Mouse (Mus musculus): ENCODE results near the gene Cyp2a22. TPM values are rescaled to one million over a fixed set of nuclear protein-coding genes. Genes with fewer than 3 reads are reported as not detected.
"Not testable (repeated sequence)": the region's sequence is repeated elsewhere in the genome, so short reads cannot be mapped to it uniquely, and the experiment has no call there.

Gene Cyp2a22
- not detected in 2 replicates for polyA plus RNA-seq (2016; fragmentation: Nextera tagmentation; extraction: Ambion mirVana)

DNA sequence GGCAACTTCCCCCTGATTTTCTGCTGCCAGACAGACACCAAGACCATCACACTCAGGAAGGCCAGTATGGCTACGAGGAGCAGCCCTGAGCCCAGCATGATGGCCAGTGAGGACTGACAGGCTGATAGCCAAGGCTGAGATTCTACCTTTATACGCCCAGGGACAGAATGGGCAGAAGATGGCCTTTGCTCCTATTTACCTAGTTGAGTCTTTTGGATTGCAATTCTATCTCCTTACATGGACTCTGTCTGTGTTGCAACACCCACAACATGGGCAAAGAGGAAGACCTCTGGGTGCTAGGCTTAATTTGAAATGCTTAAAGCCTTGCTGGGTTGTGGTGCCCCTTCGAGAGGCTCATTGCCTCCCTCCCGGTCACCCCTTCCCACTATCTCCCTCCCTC, at the start of gene Cyp2a22:
Cyp2a22 (minus strand) TSS at position 123 of the 400 bp plus-strand sequence.
- 72% methylated on average over 4 of the region's 4 CpGs for WGBS
- Histone ChIP-seq H3K4me1 (no peaks in the 10 kb centered on the region), H3K27ac (no peak within 1 kb of the TSS), H3K9ac (no peak within 1 kb of the TSS), H3K4me3 (no peak within 1 kb of the TSS), H3K36me3 (no peaks in the 10 kb centered on the region), H3K9me3 (no peaks in the 10 kb centered on the region), H3K4me2 (replicated peaks) (no peak within 1 kb of the TSS), H3K27me3 (no peaks in the 10 kb centered on the region)
- no peak for ATAC-seq (ENCODE audit: insufficient number of reproducible peaks, insufficient read depth, low FRiP score, low TSS enrichment)

DNA sequence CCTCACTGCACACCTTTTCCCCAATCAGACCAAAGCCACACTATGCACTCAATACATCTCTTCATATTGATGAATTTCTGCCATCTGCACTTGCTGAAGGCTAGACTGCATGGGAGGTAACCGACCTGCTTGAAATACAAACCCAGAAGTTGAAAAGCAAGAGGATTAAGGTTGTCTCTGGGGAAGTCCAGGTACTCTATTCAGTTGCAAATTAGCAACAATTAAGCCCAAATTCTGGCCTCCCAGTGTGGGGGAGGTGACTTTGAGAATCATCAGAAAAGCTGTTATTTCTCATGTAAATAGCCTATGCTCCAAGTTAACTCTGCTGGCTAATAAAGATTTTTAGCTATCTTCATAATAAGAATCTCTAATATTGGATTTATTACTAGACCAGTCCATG, 44.0 kb upstream of the Cyp2a22 start:
- not testable (repeated sequence) for H3K4me2 ChIP-seq (replicated peaks); H3K4me1 ChIP-seq; ATAC-seq (ENCODE audit: insufficient number of reproducible peaks, insufficient read depth, low FRiP score, low TSS enrichment); H3K27ac ChIP-seq; H3K27me3 ChIP-seq; H3K36me3 ChIP-seq; H3K4me3 ChIP-seq; H3K9ac ChIP-seq; H3K9me3 ChIP-seq
- WGBS, result 18% methylated on average over 1 of the region's 1 CpGs

- Histone ChIP-seq H3K4me3 (no peak overlapping the region), H3K4me2 (replicated peaks) (no peak overlapping the region), H3K4me1 (no peaks in the 10 kb centered on the region), H3K27ac (no peak overlapping the region), H3K27me3 (no peaks in the 10 kb centered on the region), H3K9me3 (0 out of 2 replicates have a peak, but pooled peaks cover 3% of the 10 kb centered on the region), H3K36me3 (no peaks in the 10 kb centered on the region), H3K9ac (no peak overlapping the region)
- no peak for ATAC-seq (ENCODE audit: insufficient number of reproducible peaks, insufficient read depth, low FRiP score, low TSS enrichment)
- 7% methylated on average over 1 of the region's 1 CpGs for WGBS
These were observed 43.4 kb upstream of the Cyp2a22 start for GRCm38 (mm10) chr7:26982551-26982950.

GRCm38 (mm10) chr7:26981937-26982336, 42.8 kb upstream of the Cyp2a22 start:
- H3K4me2 ChIP-seq (replicated peaks); H3K9me3 ChIP-seq; H3K4me3 ChIP-seq; ATAC-seq (ENCODE audit: insufficient number of reproducible peaks, insufficient read depth, low FRiP score, low TSS enrichment); H3K4me1 ChIP-seq; H3K27me3 ChIP-seq; H3K36me3 ChIP-seq; H3K9ac ChIP-seq; H3K27ac ChIP-seq: not testable (repeated sequence)
- 80% methylated on average over 1 of the region's 1 CpGs for WGBS

DNA sequence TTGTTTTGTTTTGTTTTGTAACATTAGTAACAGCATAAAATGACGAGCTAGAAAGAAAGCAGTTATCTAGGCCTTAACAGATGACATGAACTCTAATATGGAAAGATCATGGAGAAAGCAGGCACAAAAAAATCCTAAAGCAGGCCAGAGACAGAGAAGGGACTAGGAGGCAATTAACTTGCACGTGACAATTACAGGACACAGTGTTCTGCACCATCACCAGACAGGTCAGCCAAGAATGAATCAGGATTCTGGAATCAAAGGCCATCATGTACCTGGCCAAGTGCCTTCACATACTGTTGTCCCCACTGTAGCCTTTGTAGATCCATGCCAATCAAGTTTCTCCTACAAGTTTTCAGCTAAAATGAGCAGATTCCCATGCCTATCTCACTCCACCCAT, 42.3 kb upstream of the Cyp2a22 start:
- 77% methylated on average over 2 of the region's 2 CpGs for WGBS
- not testable (repeated sequence) for H3K4me3 ChIP-seq, H3K27ac ChIP-seq

GRCm38 (mm10) chr7:26962371-26962770, 23.2 kb upstream of the Cyp2a22 start:
- not testable (repeated sequence) for H3K4me2 ChIP-seq (replicated peaks)

More for the DNA sequence above, 42.3 kb upstream of the Cyp2a22 start:
- not testable (repeated sequence) for ATAC-seq (ENCODE audit: insufficient number of reproducible peaks, insufficient read depth, low FRiP score, low TSS enrichment); H3K4me1 ChIP-seq; H3K4me2 ChIP-seq (replicated peaks); H3K36me3 ChIP-seq; H3K9me3 ChIP-seq; H3K27me3 ChIP-seq; H3K9ac ChIP-seq

DNA sequence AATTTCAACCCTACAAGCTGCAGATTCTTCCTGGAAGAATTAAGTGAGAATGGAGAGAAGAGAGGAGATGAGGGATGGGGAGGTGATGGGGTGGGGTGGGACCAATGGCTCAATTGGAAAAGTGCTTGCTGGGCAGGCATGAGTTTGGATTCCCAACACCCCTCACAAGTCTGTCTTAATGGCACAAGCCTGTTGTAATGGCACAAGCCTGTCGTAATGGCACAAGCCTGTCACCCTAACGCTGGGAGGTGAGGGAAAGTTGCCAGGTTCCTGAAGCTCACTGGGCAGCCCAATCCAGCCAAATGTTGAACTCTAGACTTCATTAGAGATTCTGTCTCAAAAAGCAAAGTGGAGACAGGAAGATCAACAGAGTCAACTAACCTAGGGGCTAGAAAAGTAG, 14.1 kb upstream of the Cyp2a22 start:
- H3K9ac ChIP-seq; H3K27ac ChIP-seq; H3K4me3 ChIP-seq; H3K27me3 ChIP-seq; H3K36me3 ChIP-seq; H3K9me3 ChIP-seq; ATAC-seq (ENCODE audit: insufficient number of reproducible peaks, insufficient read depth, low FRiP score, low TSS enrichment); H3K4me1 ChIP-seq; H3K4me2 ChIP-seq (replicated peaks): not testable (repeated sequence)
- 86% methylated on average over 2 of the region's 2 CpGs for WGBS

More at GRCm38 (mm10) chr7:26962371-26962770, 23.2 kb upstream of the Cyp2a22 start:
- H3K9ac ChIP-seq; H3K27me3 ChIP-seq; H3K4me1 ChIP-seq; H3K9me3 ChIP-seq; H3K27ac ChIP-seq; ATAC-seq (ENCODE audit: insufficient number of reproducible peaks, insufficient read depth, low FRiP score, low TSS enrichment); H3K4me3 ChIP-seq; H3K36me3 ChIP-seq: not testable (repeated sequence)
- 63% methylated on average over 1 of the region's 1 CpGs for WGBS

DNA sequence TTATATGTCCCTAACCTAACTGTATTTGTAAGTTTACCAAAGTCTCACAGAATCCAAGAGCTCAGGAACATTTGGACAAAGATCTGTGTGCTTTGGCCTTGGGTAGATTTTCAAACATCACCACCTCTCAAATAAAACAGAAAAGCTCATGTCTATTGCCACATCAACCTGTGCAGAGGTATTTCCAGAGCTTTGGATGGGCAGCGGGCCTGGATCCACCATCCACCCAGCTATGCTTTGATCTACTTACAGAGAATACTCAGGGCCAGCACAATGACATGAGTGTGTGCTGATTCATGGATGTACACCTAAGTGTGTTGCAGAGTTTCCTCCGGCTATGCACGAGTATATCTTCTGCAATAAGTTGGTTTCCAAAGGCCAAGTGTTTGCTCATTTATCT, 13.5 kb upstream of the Cyp2a22 start:
- not testable (repeated sequence) for H3K27me3 ChIP-seq; H3K4me2 ChIP-seq (replicated peaks); H3K9me3 ChIP-seq; H3K4me1 ChIP-seq; H3K4me3 ChIP-seq; H3K36me3 ChIP-seq; H3K9ac ChIP-seq; H3K27ac ChIP-seq; ATAC-seq (ENCODE audit: insufficient number of reproducible peaks, insufficient read depth, low FRiP score, low TSS enrichment)
- WGBS, result 78% methylated on average over 3 of the region's 3 CpGs

GRCm38 (mm10) chr7:26941320-26941925, 2.2 kb upstream of the Cyp2a22 start:
- 46% methylated on average over 2 of the region's 2 CpGs for WGBS
- not testable (repeated sequence) for H3K4me1 ChIP-seq; H3K27ac ChIP-seq; H3K4me2 ChIP-seq (replicated peaks); ATAC-seq (ENCODE audit: insufficient number of reproducible peaks, insufficient read depth, low FRiP score, low TSS enrichment); H3K9ac ChIP-seq; H3K36me3 ChIP-seq; H3K4me3 ChIP-seq; H3K9me3 ChIP-seq; H3K27me3 ChIP-seq

DNA sequence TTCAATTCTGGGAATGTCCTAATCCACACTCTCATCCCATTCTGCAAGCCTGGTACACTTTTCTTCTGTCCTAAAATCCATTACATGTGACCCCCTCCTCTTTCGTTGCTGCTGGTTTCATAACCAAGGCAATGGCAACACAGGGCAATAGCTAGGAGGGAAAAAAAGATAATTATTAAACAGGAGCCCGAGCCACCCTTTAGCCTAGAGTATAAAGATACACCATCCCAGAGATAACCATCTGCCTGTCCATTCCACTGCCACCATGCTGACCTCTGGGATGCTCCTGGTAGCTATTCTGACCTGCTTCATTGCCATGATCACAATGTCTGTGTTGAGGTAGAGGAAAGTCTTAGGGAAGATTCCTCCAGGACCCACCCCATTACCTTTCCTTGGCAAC, 22.1 kb downstream of the Cyp2a22 start:
- not testable (repeated sequence) for H3K4me3 ChIP-seq; H3K9me3 ChIP-seq; ATAC-seq (ENCODE audit: insufficient number of reproducible peaks, insufficient read depth, low FRiP score, low TSS enrichment); H3K9ac ChIP-seq; H3K4me1 ChIP-seq; H3K4me2 ChIP-seq (replicated peaks); H3K27me3 ChIP-seq; H3K36me3 ChIP-seq; H3K27ac ChIP-seq
- WGBS, result 59% methylated on average over 2 of the region's 2 CpGs

Data from embryonic facial prominence, embryonic 12.5 days (tissue).